Mouse (Mus musculus): Measurements from ENCODE around the gene Ikzf1.

Gene Ikzf1

GRCm38 (mm10) chr11:11725252-11725875 lies 40.6 kb downstream of the Ikzf1 start:
- DNase-seq (ENCODE audit: low spot score) = no peak

GRCm38 (mm10) chr11:11725876-11726525 lies 41.2 kb downstream of the Ikzf1 start:
- peak; percentile 94 for DNase-seq (ENCODE audit: low spot score)

GRCm38 (mm10) chr11:11726807-11727276 lies 42.0 kb downstream of the Ikzf1 start:
- no peak for DNase-seq (ENCODE audit: low spot score)

GRCm38 (mm10) chr11:11727936-11728556 lies 43.2 kb downstream of the Ikzf1 start:
- no peak for DNase-seq (ENCODE audit: low spot score)

- DNase-seq (ENCODE audit: low spot score) = no peak
Measured at GRCm38 (mm10) chr11:11729216-11729615, 44.4 kb downstream of the Ikzf1 start.

GRCm38 (mm10) chr11:11730062-11730461 lies 45.3 kb downstream of the Ikzf1 start:
- no peak for DNase-seq (ENCODE audit: low spot score)

GRCm38 (mm10) chr11:11731727-11732126 lies 46.9 kb downstream of the Ikzf1 start:
- DNase-seq (ENCODE audit: low spot score) = no peak

- DNase-seq (ENCODE audit: low spot score) = no peak
Measured at GRCm38 (mm10) chr11:11732972-11733770, 48.4 kb downstream of the Ikzf1 start.

- no peak for DNase-seq (ENCODE audit: low spot score)
Measured at GRCm38 (mm10) chr11:11735155-11735554, 50.4 kb downstream of the Ikzf1 start.

- DNase-seq (ENCODE audit: low spot score) = peak; percentile 79
Measured at GRCm38 (mm10) chr11:11736948-11737347, 52.1 kb downstream of the Ikzf1 start.

GRCm38 (mm10) chr11:11737562-11737961 lies 52.8 kb downstream of the Ikzf1 start:
- DNase-seq (ENCODE audit: low spot score) = no peak

GRCm38 (mm10) chr11:11739054-11739453 lies 54.3 kb downstream of the Ikzf1 start:
- no peak for DNase-seq (ENCODE audit: low spot score)

GRCm38 (mm10) chr11:11740603-11741002 lies 55.8 kb downstream of the Ikzf1 start:
- peak; percentile 49 for DNase-seq (ENCODE audit: low spot score)

GRCm38 (mm10) chr11:11741574-11741973 lies 56.8 kb downstream of the Ikzf1 start:
- DNase-seq (ENCODE audit: low spot score) = peak; percentile 78

GRCm38 (mm10) chr11:11742626-11743025 lies 57.8 kb downstream of the Ikzf1 start:
- peak; percentile 82 for DNase-seq (ENCODE audit: low spot score)

- no peak for DNase-seq (ENCODE audit: low spot score)
Measured at GRCm38 (mm10) chr11:11744222-11744621, 59.4 kb downstream of the Ikzf1 start.

- peak; percentile 62 for DNase-seq (ENCODE audit: low spot score)
Measured at GRCm38 (mm10) chr11:11751091-11751490, 66.3 kb downstream of the Ikzf1 start.

GRCm38 (mm10) chr11:11752859-11753258 lies 68.1 kb downstream of the Ikzf1 start:
- no peak for DNase-seq (ENCODE audit: low spot score)

GRCm38 (mm10) chr11:11758121-11758520 lies 73.3 kb downstream of the Ikzf1 start:
- no peak for DNase-seq (ENCODE audit: low spot score)

- DNase-seq (ENCODE audit: low spot score) = no peak
Measured at GRCm38 (mm10) chr11:11758883-11759282, 74.1 kb downstream of the Ikzf1 start.

GRCm38 (mm10) chr11:11763211-11763666 lies 78.4 kb downstream of the Ikzf1 start:
- peak; percentile 39 for DNase-seq (ENCODE audit: low spot score)

- peak; percentile 43 for DNase-seq (ENCODE audit: low spot score)
Measured at GRCm38 (mm10) chr11:11765414-11765813, 80.6 kb downstream of the Ikzf1 start.

Measured in T-cell, adult 2 months (primary cell).